Mouse (Mus musculus) embryonic facial prominence, embryonic 14.5 days (tissue): Measurements from ENCODE around the gene Nedd4. TPM values are rescaled to one million over a fixed set of nuclear protein-coding genes. Genes with fewer than 3 reads are reported as not detected.

ENCODE experiments used
- ATAC-seq: fragments of 200-750 bp; cut with Nextera tagmentation; 2 replicates; pipeline ENCODE4 v1.8.0; 2017; ENCODE audit warnings: low read depth, moderate number of reproducible peaks, moderate TSS enrichment
- DNase-seq: peaks from one replicate; pipeline ENCODE4 v3.0.0-alpha.2; 2015; ENCODE audit warnings: low spot score
- H3K27ac ChIP-seq: fragments of 300-500 bp; sonication (generic); replicated peaks from 2 replicates; pipeline ENCODE4 v1.5.1; 2014; ENCODE audit warnings: low read depth, mild to moderate bottlenecking, low read length, moderate library complexity
- H3K27me3 ChIP-seq: fragments of 300-500 bp; sonication (generic); replicated peaks from 2 replicates; pipeline ENCODE4 v1.6.1; 2014; ENCODE audit warnings: low read length; ENCODE audit not compliant: control insufficient read depth, insufficient read depth
- H3K36me3 ChIP-seq: fragments of 300-500 bp; sonication (generic); 2 replicates; pipeline ENCODE4 v1.6.1; 2014; ENCODE audit warnings: low read length, mixed read lengths; ENCODE audit not compliant: control insufficient read depth, insufficient read depth
- H3K4me1 ChIP-seq: fragments of 300-500 bp; sonication (generic); 2 replicates; pipeline ENCODE4 v1.6.1; 2014; ENCODE audit warnings: antibody characterized with exemption, low read length; ENCODE audit not compliant: control insufficient read depth, insufficient read depth
- H3K4me2 ChIP-seq: fragments of 300-500 bp; sonication (generic); 2 replicates; pipeline ENCODE4 v1.6.1; 2014; ENCODE audit warnings: low read depth, mild to moderate bottlenecking, low read length, moderate library complexity, mixed read lengths
- H3K4me3 ChIP-seq: fragments of 300-500 bp; sonication (generic); 2 replicates; pipeline ENCODE4 v1.5.1; 2014; ENCODE audit warnings: low read depth, mild to moderate bottlenecking, low read length
- H3K9ac ChIP-seq: fragments of 300-500 bp; sonication (generic); 2 replicates; pipeline ENCODE4 v1.6.1; 2014; ENCODE audit warnings: low read depth, mild to moderate bottlenecking, low read length, moderate library complexity, mixed read lengths
- H3K9me3 ChIP-seq: fragments of 300-500 bp; sonication (generic); 2 replicates; pipeline ENCODE4 v1.6.1; 2016; ENCODE audit warnings: low read length; ENCODE audit not compliant: control insufficient read depth
- WGBS: fragments of 180-500 bp; shearing (Covaris S2); extraction: QIAGEN DNeasy Blood & Tissue Kit; methylation state at CpG from one replicate; pipeline ENCODE4 v1.1.7; 2014; 5-methylcytosine and 5-hydroxymethylcytosine counted together
- polyA plus RNA-seq: library from polyadenylated mRNA; unstranded; fragments of >200 nt; fragmentation: Nextera tagmentation; extraction: Ambion mirVana; gene quantifications from 2 replicates; pipeline ENCODE4 v1.2.1, GENCODE M21; 2014

The Nedd4 gene
- polyA plus RNA-seq, 1 experiment from 2014 or later, result 649 TPM

- no peak for ATAC-seq
- Histone ChIP-seq H3K4me2 (no peak overlapping the region), H3K4me3 (no peak overlapping the region), H3K4me1 (peaks cover 29% of the 10 kb centered on the region), H3K27ac (peak overlapping the region; percentile 48), H3K36me3 (no peaks in the 10 kb centered on the region), H3K9me3 (no peaks in the 10 kb centered on the region), H3K9ac (no peak overlapping the region), H3K27me3 (no peaks in the 10 kb centered on the region)
- 71% methylated on average over 6 of the region's 6 CpGs for WGBS
- DNase-seq, result no peak
Measured at GRCm38 (mm10) chr9:72643651-72644417, 18.3 kb upstream of the Nedd4 start.

- Histone ChIP-seq H3K4me2 (no peak overlapping the region), H3K27me3 (no peaks in the 10 kb centered on the region), H3K27ac (peak overlapping the region; percentile 48), H3K36me3 (no peaks in the 10 kb centered on the region), H3K4me1 (peaks cover 25% of the 10 kb centered on the region), H3K9me3 (no peaks in the 10 kb centered on the region), H3K9ac (no peak overlapping the region), H3K4me3 (no peak overlapping the region)
- 33% methylated on average over 6 of the region's 6 CpGs for WGBS
- DNase-seq (no peak), ATAC-seq (no peak)
Measured at GRCm38 (mm10) chr9:72644418-72645110, 17.6 kb upstream of the Nedd4 start.

GRCm38 (mm10) chr9:72649781-72650180 lies 12.4 kb upstream of the Nedd4 start:
- H3K9me3 ChIP-seq, result no peaks in the 10 kb centered on the region
- ATAC-seq (no peak), DNase-seq (peak; percentile 75)
- peak overlapping the region; percentile 81 for H3K27ac ChIP-seq
- H3K36me3 ChIP-seq, result no peaks in the 10 kb centered on the region
- H3K4me1 ChIP-seq, result peaks cover 24% of the 10 kb centered on the region
- no peaks in the 10 kb centered on the region for H3K27me3 ChIP-seq
- 33% methylated on average over 2 of the region's 2 CpGs for WGBS
- H3K9ac ChIP-seq, result no peak overlapping the region
- H3K4me3 ChIP-seq, result no peak overlapping the region
- H3K4me2 ChIP-seq, result no peak overlapping the region

- Histone ChIP-seq H3K4me3 (0 out of 2 replicates have a peak overlapping the region, but pooled peaks have one; percentile 6), H3K9me3 (no peaks in the 10 kb centered on the region), H3K36me3 (no peaks in the 10 kb centered on the region), H3K4me1 (peaks cover 29% of the 10 kb centered on the region), H3K27me3 (no peaks in the 10 kb centered on the region), H3K27ac (peak overlapping the region; percentile 89), H3K9ac (peak overlapping the region; percentile 38; the same call in 1 of the 2 replicates), H3K4me2 (peak overlapping the region; percentile 48)
- peak; percentile 91 for ATAC-seq
- DNase-seq, result peak; percentile 94
- WGBS, result 7% methylated on average over 8 of the region's 8 CpGs
Measured at GRCm38 (mm10) chr9:72652961-72653360, 9.2 kb upstream of the Nedd4 start.

GRCm38 (mm10) chr9:72653533-72653932 lies 8.6 kb upstream of the Nedd4 start:
- Histone ChIP-seq H3K9me3 (no peaks in the 10 kb centered on the region), H3K9ac (peak overlapping the region; percentile 38), H3K36me3 (no peaks in the 10 kb centered on the region), H3K4me1 (peaks cover 29% of the 10 kb centered on the region), H3K27ac (peak overlapping the region; percentile 89), H3K27me3 (no peaks in the 10 kb centered on the region), H3K4me2 (peak overlapping the region; percentile 48), H3K4me3 (0 out of 2 replicates have a peak overlapping the region, but pooled peaks have one; percentile 6)
- 19% methylated on average over 4 of the region's 4 CpGs for WGBS
- DNase-seq, result peak; percentile 91
- ATAC-seq, result peak; percentile 69

- DNase-seq (no peak), ATAC-seq (0 out of 2 replicates have a peak, but pooled peaks have one; percentile 14)
- Histone ChIP-seq H3K27me3 (no peaks in the 10 kb centered on the region), H3K4me1 (peaks cover 35% of the 10 kb centered on the region), H3K36me3 (no peaks in the 10 kb centered on the region), H3K4me3 (no peak overlapping the region), H3K4me2 (no peak overlapping the region), H3K27ac (peak overlapping the region; percentile 61; the same call in 1 of the 2 replicates), H3K9ac (no peak overlapping the region), H3K9me3 (no peaks in the 10 kb centered on the region)
- 84% methylated on average over 6 of the region's 6 CpGs for WGBS
Measured at GRCm38 (mm10) chr9:72654593-72655242, 7.4 kb upstream of the Nedd4 start.

GRCm38 (mm10) chr9:72655602-72656001 lies 6.5 kb upstream of the Nedd4 start:
- WGBS, result 65% methylated on average over 5 of the region's 5 CpGs
- Histone ChIP-seq H3K36me3 (no peaks in the 10 kb centered on the region), H3K9me3 (no peaks in the 10 kb centered on the region), H3K27ac (peak overlapping the region; percentile 33; the same call in 1 of the 2 replicates), H3K4me1 (peaks cover 35% of the 10 kb centered on the region), H3K9ac (no peak overlapping the region), H3K4me2 (no peak overlapping the region), H3K27me3 (no peaks in the 10 kb centered on the region), H3K4me3 (no peak overlapping the region)
- ATAC-seq, result 0 out of 2 replicates have a peak, but pooled peaks have one; percentile 19
- DNase-seq, result no peak

- Histone ChIP-seq H3K4me1 (peaks cover 39% of the 10 kb centered on the region), H3K36me3 (no peaks in the 10 kb centered on the region), H3K4me3 (no peak overlapping the region), H3K9me3 (no peaks in the 10 kb centered on the region), H3K27me3 (no peaks in the 10 kb centered on the region), H3K27ac (peak overlapping the region; percentile 44; the same call in 1 of the 2 replicates), H3K9ac (no peak overlapping the region), H3K4me2 (no peak overlapping the region)
- ATAC-seq (no peak), DNase-seq (no peak)
- 33% methylated on average over 4 of the region's 4 CpGs for WGBS
Measured at GRCm38 (mm10) chr9:72656491-72656890, 5.7 kb upstream of the Nedd4 start.
